Comparison of ENCODE assay signal across 15 mouse cellular contexts in the genomic region with DNA sequence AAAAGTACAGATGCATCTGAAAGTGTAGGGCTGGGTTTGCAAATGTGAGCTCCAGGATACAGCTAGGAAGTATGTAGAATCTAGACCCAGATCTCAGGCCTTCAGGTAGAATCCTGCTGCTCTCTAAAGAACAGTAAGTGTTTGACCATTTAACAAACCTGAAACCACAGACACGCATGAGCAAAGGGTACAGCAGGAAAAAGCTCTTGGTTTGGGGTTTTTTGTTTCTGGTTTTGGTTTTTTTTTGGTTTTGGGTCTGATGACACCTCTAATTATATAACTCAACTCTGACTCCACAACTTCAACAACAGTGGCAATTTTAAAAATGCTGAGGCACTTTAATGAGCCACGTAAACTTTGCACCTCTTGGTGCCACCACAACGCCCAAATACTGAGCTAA.
DNase-seq lines count a peak whose midpoint lies in the region; ATAC-seq and TF ChIP-seq lines count a peak whose summit lies in the region.
"Had no signal": no experiment of that assay in that cellular context is flagged by ENCODE, and none has a peak within 500 bp of the region (broad histone marks: within the 10 kb centered on the region; RNA-seq: fewer than 3 reads in every experiment).

No protein-coding gene starts in this region.

- no peak overlapping the region for H3K9ac ChIP-seq in forebrain, postnatal 0 days
- no peak overlapping the region for H3K9ac ChIP-seq in forebrain, embryonic 12.5 days
- H3K9ac ChIP-seq: embryonic facial prominence, embryonic 12.5 days had no signal

- H3K36me3 ChIP-seq in forebrain, postnatal 0 days (ENCODE audit: insufficient read depth) = no peaks in the 10 kb centered on the region
- no peaks in the 10 kb centered on the region; the same call in 1 of the 2 replicates for H3K36me3 ChIP-seq in forebrain, embryonic 12.5 days (replicated peaks)
- H3K36me3 ChIP-seq: embryonic facial prominence, embryonic 12.5 days; G1E had no signal

- ATAC-seq in hematopoietic stem cell, adult 5-6 weeks (replicated peaks in 1 of 2; ENCODE audit: insufficient read depth in 1 of 2, low FRiP score in 2 of 2, low TSS enrichment in 1 of 2, low read depth in 1 of 2, poor library complexity in 2 of 2, severe bottlenecking in 2 of 2) = peak; percentile 10 to 34; a peak in 1 of 4 replicates
- no peak for ATAC-seq in forebrain, postnatal 0 days
- ATAC-seq in forebrain, embryonic 12.5 days (ENCODE audit: low FRiP score) = no peak
- ATAC-seq: activated CD4-positive, CD25-positive, alpha-beta regulatory T cell, adult 4 months; forebrain, embryonic 16.5 days; Patski had no signal

- H3K27ac ChIP-seq in forebrain, postnatal 0 days (ENCODE audit: low read depth, low read length) = no peak overlapping the region
- no peak overlapping the region for H3K27ac ChIP-seq in forebrain, embryonic 12.5 days
- H3K27ac ChIP-seq: embryonic facial prominence, embryonic 10.5 days; embryonic facial prominence, embryonic 12.5 days had no signal

- H3K4me1 ChIP-seq in forebrain, postnatal 0 days (ENCODE audit: insufficient read depth) = peaks cover 2% of the 10 kb centered on the region; the same call in 1 of the 2 replicates
- H3K4me1 ChIP-seq in forebrain, embryonic 12.5 days = peaks cover 19% of the 10 kb centered on the region

- DNase-seq in heart, adult 11 months = peak; percentile 19
- DNase-seq in heart, postnatal 36 days = no peak
- peak; percentile 43 for DNase-seq in 416B (ENCODE audit: low read depth)
- DNase-seq in forebrain, postnatal 0 days = no peak
- DNase-seq: cerebellum, adult 11-12 months; cerebellum, adult 2 months; cerebellum, adult 9-10 months had no signal

- 89% methylated on average over 3 of the region's 3 CpGs for WGBS in forebrain, postnatal 0 days
- 98% methylated on average over 3 of the region's 3 CpGs for WGBS in forebrain, embryonic 12.5 days

- H3K4me2 ChIP-seq in forebrain, postnatal 0 days (ENCODE audit: low read depth) = no peak overlapping the region
- H3K4me2 ChIP-seq in forebrain, embryonic 12.5 days = no peak overlapping the region
- H3K4me2 ChIP-seq: embryonic facial prominence, embryonic 12.5 days had no signal

- no peak for TF ChIP-seq CTCF in forebrain, postnatal 0 days (IDR thresholded peaks at IDR 0.05; ENCODE audit: low read depth)

- H3K27me3 ChIP-seq in forebrain, postnatal 0 days (ENCODE audit: insufficient read depth, low read length) = no peaks in the 10 kb centered on the region
- no peaks in the 10 kb centered on the region for H3K27me3 ChIP-seq in forebrain, embryonic 12.5 days
- H3K27me3 ChIP-seq: embryonic facial prominence, embryonic 12.5 days; Patski had no signal

- no peaks in the 10 kb centered on the region for H3K9me3 ChIP-seq in forebrain, postnatal 0 days (ENCODE audit: low read length)
- H3K9me3 ChIP-seq in forebrain, embryonic 12.5 days = peaks cover 6% of the 10 kb centered on the region; the same call in 1 of the 2 replicates
- H3K9me3 ChIP-seq: embryonic facial prominence, embryonic 12.5 days had no signal

- H3K4me3 ChIP-seq in forebrain, postnatal 0 days (ENCODE audit: low read depth, low read length) = no peak overlapping the region
- no peak overlapping the region for H3K4me3 ChIP-seq in forebrain, embryonic 12.5 days (replicated peaks)
- H3K4me3 ChIP-seq: embryonic facial prominence, embryonic 10.5 days; embryonic facial prominence, embryonic 12.5 days had no signal

- intact Hi-C loops in heart, postnatal 36 days (cut with DNase I) = no loop called here

Comparison
In these comparisons a context has a peak if more than half of its experiments do, and no peak if none do; other contexts are left out.
1. DNase-seq: peak in heart, adult 11 months (single experiment) and 416B (single experiment); none in heart, postnatal 36 days (0 of 2) and forebrain, postnatal 0 days (single experiment).
2. ATAC-seq: peak in hematopoietic stem cell, adult 5-6 weeks (2 of 2); none in forebrain, postnatal 0 days (single experiment) and forebrain, embryonic 12.5 days (single experiment).